In genomic region chr1:167308261-167309054, GRCm38 (mm10) we compare ENCODE assay signal across 7 mouse cellular contexts. TPM values are rescaled to one million over a fixed set of nuclear protein-coding genes. Genes with fewer than 3 reads are reported as not detected.
DNase-seq lines count a peak whose midpoint lies in the region; ATAC-seq lines count a peak whose summit lies in the region.

Tmco1 (plus strand) TSS chr1:167308378.

- H3K4me3 ChIP-seq in intestine, embryonic 15.5 days (replicated peaks): peak within 1 kb of the TSS; percentile 82
- peak within 1 kb of the TSS; percentile 83 for H3K4me3 ChIP-seq in midbrain, embryonic 10.5 days

- DNase-seq in adrenal gland, adult 18-20 months (ENCODE audit: low spot score in 2 of 2): peak; percentile 96 to 97
- DNase-seq in embryo, embryonic 11 days: peak; percentile 98
- DNase-seq in gastrocnemius, postnatal 36 days: peak; percentile 96 to 98
- DNase-seq in left cerebral cortex, postnatal 25 days (ENCODE audit: low spot score in 2 of 2): peak; percentile 98 to 99
- peak; percentile 97 for DNase-seq in midbrain, embryonic 10.5 days (ENCODE audit: low spot score)
- DNase-seq in right cerebral cortex, postnatal 4 days: peak; percentile 98

- H3K9ac ChIP-seq in intestine, embryonic 15.5 days: peak within 1 kb of the TSS; percentile 96

- intact Hi-C loops in gastrocnemius, postnatal 36 days (cut with DNase I): loop anchor here (1.0 kb wide), 1 partner anchor 23 kb away; the partner anchor contains the start of gene Uck2
- intact Hi-C loops in left cerebral cortex, postnatal 25 days (cut with DNase I): loop anchor here (2.0 to 5.0 kb wide), 2 partner anchors 22 to 86 kb away; no protein-coding TSS in a partner anchor

- no peaks in the 10 kb centered on the region for H3K9me3 ChIP-seq in intestine, embryonic 15.5 days
- no peaks in the 10 kb centered on the region for H3K9me3 ChIP-seq in midbrain, embryonic 10.5 days (replicated peaks)

- 0 out of 2 replicates have a peak, but pooled peaks cover 4% of the 10 kb centered on the region for H3K4me1 ChIP-seq in intestine, embryonic 15.5 days (replicated peaks)
- H3K4me1 ChIP-seq in midbrain, embryonic 10.5 days: peaks cover 30% of the 10 kb centered on the region

- H3K27ac ChIP-seq in intestine, embryonic 15.5 days: peak within 1 kb of the TSS; percentile 90
- H3K27ac ChIP-seq in midbrain, embryonic 10.5 days (replicated peaks): peak within 1 kb of the TSS; percentile 98

- H3K27me3 ChIP-seq in intestine, embryonic 15.5 days (replicated peaks): no peaks in the 10 kb centered on the region
- no peaks in the 10 kb centered on the region for H3K27me3 ChIP-seq in midbrain, embryonic 10.5 days (ENCODE audit: low read depth, poor library complexity, severe bottlenecking)

- no peaks in the 10 kb centered on the region for H3K36me3 ChIP-seq in intestine, embryonic 15.5 days
- H3K36me3 ChIP-seq in midbrain, embryonic 10.5 days: peaks cover 25% of the 10 kb centered on the region

- under 1% methylated on average over 82 of the region's 82 CpGs for WGBS in intestine, embryonic 15.5 days
- WGBS in midbrain, embryonic 10.5 days: under 1% methylated on average over 82 of the region's 82 CpGs

- H3K4me2 ChIP-seq in intestine, embryonic 15.5 days (replicated peaks): peak within 1 kb of the TSS; percentile 77

- peak; percentile 97 for ATAC-seq in intestine, embryonic 15.5 days

RNA-seq across cellular contexts. Expression of gene Tmco1, which starts in this region (rescaled TPM):
- 100 to 1,000 TPM; 132 to 149 TPM for total RNA-seq in adrenal gland, adult 18-20 months (2021)
- 10 to 100 TPM; 28.7 to 34.9 TPM for total RNA-seq in gastrocnemius, postnatal 36 days (2021)
- 101 and 109 TPM in 2 replicates for polyA plus RNA-seq in intestine, embryonic 15.5 days (2015; fragmentation: Nextera tagmentation; extraction: Ambion mirVana)
- total RNA-seq in left cerebral cortex, postnatal 25 days (2021): 10 to 100 TPM; 48.7 to 51.7 TPM
- polyA plus RNA-seq in midbrain, embryonic 10.5 days (2016; fragmentation: Nextera tagmentation; extraction: Ambion mirVana): 85.4 and 87.1 TPM in 2 replicates

Comparison
In these comparisons a context has a peak if more than half of its experiments do, and no peak if none do; other contexts are left out.
1. Peak in every context shown above with its lines: DNase-seq, ATAC-seq, H3K4me3 ChIP-seq and H3K27ac ChIP-seq.